Mouse (Mus musculus) left cerebral cortex, adult 2 months (tissue): ENCODE results near the gene Gm45837. TPM values are rescaled to one million over a fixed set of nuclear protein-coding genes. Genes with fewer than 3 reads are reported as not detected.

ENCODE experiments used
- DNase-seq, 2 experiments: peaks; one replicate each; pipeline ENCODE4 v3.0.0; 2021 to 2022; ENCODE audit warnings: low spot score in 2 of 2, mixed read lengths in 1 of 2; ENCODE audit errors: extremely low spot score in 1 of 2
- H3K27ac ChIP-seq: fragments of 200-600 bp; 2 replicates; pipeline ENCODE4 v1.8.1; 2022
- H3K4me3 ChIP-seq: fragments of 200-600 bp; 2 replicates; pipeline ENCODE4 v1.8.1; 2022
- CTCF ChIP-seq: fragments of 200-600 bp; IDR thresholded peaks from 2 replicates; pipeline ENCODE4 v1.8.1; 2022; ENCODE audit warnings: antibody characterized with exemption, mild to moderate bottlenecking, moderate library complexity
- intact Hi-C: fragments of 180-260 bp; cut with DNase I; formaldehyde crosslinking; loops from one replicate; pipeline ENCODE4 v1.15.1; 2025
- long read RNA-seq, 2 experiments: library from polyadenylated mRNA; stranded (forward); transcript quantifications; one replicate each; pipeline ENCODE4 v2.0.0; 2021; ENCODE audit warnings: borderline mapping rate in 2 of 2
- total RNA-seq, 2 experiments: library from RNA; stranded (reverse); gene quantifications; 2 replicates each; pipeline ENCODE4 v1.2.3; 2021

The Gm45837 gene
- 1 to 10 TPM; 1.6 to 3.4 TPM for total RNA-seq
- long read RNA-seq, experiment 1, partial matches to known transcripts, result 282 of 318 reads
- long read RNA-seq, experiment 1, other reads (novel, unspliced or antisense), result 36 of 318 reads
- long read RNA-seq, experiment 2, partial matches to known transcripts, result 91 of 107 reads
- long read RNA-seq, experiment 2, other reads (novel, unspliced or antisense), result 16 of 107 reads

DNA sequence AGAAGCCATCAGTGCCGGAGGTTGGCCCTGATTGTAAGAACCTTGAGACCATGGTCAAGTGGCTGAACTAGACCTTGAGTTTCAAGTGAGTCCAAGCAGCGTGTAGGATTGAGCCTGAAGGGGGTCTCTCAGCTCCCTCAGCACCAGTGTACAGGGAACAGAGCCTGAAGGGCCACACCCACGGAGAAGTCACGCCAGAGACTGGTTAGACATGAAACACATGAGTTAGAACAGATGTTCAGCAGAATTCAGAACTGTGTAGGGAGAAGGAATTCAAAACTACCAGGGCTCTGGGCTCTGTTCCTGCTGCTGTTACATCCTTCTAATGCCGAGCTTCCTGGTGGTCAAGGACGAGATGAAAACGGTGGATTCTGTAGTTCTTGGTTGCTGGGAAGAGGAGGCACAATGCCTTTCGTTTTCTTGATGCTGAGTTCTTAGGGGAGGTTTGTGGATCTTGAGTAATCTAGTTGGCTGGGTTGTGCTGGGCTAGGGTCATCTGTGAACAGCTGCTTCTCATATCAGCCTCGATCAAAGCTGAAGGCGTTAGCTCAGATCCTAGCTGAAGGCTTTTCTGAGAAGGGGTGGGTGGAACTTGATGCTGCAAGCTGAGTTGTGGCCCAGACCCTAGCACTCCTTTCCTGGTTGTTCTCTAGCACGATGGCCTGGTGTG is at the start of gene Gm45837:
TSS of gene Gm45837 (plus strand) at position 620 of the 670 bp plus-strand sequence.
- intact Hi-C loops, result no loop called here
- TF ChIP-seq CTCF, result no peak
- no peak for DNase-seq
- no peak within 1 kb of the TSS for H3K4me3 ChIP-seq
- no peak within 1 kb of the TSS for H3K27ac ChIP-seq

DNA sequence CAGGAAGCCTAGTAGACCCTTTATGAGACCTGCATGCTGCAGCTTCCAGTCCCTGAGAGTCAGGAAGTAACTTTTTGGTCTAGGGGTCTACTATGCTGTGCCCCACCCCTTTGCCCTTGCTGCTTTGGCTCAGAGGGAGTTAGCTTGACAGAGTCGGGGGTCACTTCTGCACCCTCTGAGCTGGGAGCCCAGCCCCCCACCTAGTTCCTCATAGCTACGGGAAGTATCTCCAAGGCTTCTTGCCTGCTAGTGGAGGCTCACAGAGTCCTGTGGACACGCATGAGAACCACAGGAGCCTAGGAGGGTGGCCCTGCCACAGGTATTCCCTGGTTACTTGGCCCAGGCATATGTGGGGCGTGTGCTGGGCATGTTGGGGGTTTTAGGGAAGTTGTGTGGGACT is 49.7 kb upstream of the Gm45837 start:
- TF ChIP-seq CTCF, result no peak
- no peak overlapping the region for H3K4me3 ChIP-seq
- H3K27ac ChIP-seq, result no peak overlapping the region
- intact Hi-C loops, result no loop called here
- no peak for DNase-seq

DNA sequence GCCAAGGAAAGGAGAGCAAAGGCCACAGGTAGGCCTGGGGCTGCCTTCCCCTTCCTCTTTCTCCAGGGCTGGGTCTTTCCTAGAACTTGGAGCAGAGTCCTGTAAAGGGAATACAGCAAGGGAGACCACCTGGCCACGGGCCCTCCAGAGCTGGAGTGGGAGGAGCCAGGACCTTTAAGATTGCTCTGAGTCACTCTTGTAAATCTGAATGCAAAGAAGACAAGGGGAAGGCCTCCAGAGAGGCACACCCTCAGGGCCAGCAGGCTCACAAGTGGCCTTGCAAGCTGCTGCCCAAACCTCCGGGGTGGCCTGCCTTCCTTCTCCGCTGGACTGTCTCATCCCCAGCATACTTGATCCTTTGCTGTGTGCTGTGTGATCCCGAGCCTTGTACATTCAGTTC is 48.9 kb upstream of the Gm45837 start:
- TF ChIP-seq CTCF, result no peak
- Histone ChIP-seq H3K27ac (no peak overlapping the region), H3K4me3 (no peak overlapping the region)
- intact Hi-C loops, result no loop called here
- no peak for DNase-seq

DNA sequence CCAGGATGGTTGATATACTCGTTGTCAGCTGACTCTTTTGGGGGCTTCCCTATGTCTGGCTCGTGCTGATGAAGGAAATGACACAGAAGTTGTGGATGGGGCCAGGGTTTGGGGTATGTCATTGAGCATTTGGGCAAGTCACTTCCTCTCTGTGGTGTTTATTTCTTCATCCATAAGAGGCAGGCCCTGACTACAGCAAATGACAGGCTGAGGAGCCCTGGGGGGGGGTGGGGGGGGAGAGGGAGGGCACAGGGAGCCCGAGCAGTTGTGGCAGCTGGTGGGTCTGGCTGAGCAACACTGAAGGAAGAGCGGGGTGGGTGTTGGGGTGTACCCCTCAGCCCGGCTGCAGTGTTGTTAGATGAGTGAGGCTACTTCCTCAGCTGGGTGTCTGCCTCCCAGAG is 47.9 kb upstream of the Gm45837 start:
- no peak for TF ChIP-seq CTCF
- Histone ChIP-seq H3K27ac (no peak overlapping the region), H3K4me3 (no peak overlapping the region)
- intact Hi-C loops, result no loop called here
- no peak for DNase-seq

DNA sequence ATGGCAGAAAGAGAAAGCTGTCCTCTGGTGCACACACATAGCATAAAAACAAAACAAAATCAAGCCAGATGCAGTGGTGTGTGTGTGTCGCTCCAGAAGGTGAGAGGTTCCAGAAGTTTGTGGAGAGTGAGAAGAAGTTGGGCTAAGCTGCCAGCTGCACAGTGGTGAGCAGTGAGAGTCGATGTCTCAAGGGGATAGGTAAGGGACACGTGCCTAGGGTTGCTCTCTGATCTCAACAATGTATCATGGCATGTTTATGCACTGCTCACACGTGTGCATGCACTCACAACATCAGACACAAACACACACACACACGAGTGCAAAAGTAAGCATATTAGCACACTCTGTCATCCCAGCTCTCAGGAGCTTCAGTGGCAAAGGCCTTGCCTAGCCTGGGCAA is 46.8 kb upstream of the Gm45837 start:
- DNase-seq, result no peak

DNA sequence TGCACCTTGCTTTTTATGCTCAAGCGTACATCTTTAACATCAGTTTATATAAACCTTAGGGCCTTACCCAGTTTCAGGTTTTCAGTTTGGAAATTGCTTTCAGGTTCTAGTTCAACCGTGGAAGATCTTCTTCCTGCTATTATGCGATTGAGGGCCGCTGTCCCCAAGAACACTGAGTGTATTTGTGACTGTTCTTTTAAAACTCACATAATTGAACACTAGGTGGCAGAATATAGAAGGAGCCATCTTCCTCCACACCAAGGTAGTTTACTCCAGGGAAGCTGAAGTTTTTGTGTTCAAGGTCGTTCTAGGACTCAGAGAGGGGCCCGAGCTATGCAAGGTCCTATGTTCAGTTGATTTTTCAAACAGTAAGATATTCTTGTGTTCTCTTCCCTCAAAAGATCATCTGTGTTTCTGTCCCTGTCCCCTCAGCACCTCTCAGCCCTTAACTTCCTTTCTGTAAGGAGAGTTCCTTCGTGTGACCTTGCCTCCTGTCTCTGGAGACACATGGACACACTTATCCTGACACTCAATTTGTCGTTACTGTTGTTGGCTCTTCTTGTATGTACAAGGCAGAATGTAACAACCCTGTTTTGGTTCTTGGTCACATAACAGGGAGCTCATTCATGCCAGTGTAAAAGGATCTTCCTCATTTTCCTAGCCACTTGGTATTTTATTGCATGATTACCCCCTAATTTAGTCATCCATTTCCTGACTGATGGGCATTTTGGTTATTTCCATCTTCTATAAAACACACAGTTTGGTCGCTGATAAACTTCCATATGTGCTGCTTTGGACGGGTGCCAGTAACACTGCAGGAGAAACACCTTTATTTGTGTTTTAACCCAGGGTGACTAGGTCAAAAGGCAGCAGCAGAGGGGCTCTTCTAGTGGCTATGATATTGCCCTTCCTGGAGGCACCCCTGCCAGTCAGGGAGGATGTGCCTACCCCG is 42.5 kb upstream of the Gm45837 start:
- intact Hi-C loops, result no loop called here

More for the DNA sequence above, 46.8 kb upstream of the Gm45837 start:
- no peak for TF ChIP-seq CTCF
- Histone ChIP-seq H3K4me3 (no peak overlapping the region), H3K27ac (no peak overlapping the region)
- intact Hi-C loops, result no loop called here

DNA sequence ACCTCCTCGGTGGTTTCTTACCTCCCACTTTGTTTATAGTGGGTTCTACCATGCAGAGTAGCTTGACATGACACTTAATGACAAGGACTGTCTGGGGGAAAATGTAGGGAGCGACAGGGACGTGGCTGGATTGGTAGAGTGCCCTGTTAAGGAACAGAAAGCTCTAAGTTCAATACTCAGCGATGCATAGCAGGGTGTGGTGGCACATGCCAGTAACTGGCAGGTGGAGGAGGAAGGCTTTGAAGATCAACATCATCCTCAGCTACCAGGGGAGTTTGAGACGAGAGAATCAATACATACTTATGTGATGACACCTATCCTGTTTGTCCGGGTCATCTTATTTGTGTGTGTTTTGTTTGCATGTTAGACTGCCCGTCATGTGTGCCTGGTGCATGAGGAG is 41.0 kb upstream of the Gm45837 start:
- no peak for DNase-seq
- H3K27ac ChIP-seq, result no peak overlapping the region
- H3K4me3 ChIP-seq, result no peak overlapping the region
- TF ChIP-seq CTCF, result no peak
- intact Hi-C loops, result loop anchor here (10.0 kb wide), 1 partner anchor 465 kb away; no protein-coding TSS in a partner anchor

More for the DNA sequence above, 42.5 kb upstream of the Gm45837 start:
- no peak for DNase-seq
- H3K27ac ChIP-seq, result no peak overlapping the region
- TF ChIP-seq CTCF, result peak; percentile 51
- no peak overlapping the region for H3K4me3 ChIP-seq

DNA sequence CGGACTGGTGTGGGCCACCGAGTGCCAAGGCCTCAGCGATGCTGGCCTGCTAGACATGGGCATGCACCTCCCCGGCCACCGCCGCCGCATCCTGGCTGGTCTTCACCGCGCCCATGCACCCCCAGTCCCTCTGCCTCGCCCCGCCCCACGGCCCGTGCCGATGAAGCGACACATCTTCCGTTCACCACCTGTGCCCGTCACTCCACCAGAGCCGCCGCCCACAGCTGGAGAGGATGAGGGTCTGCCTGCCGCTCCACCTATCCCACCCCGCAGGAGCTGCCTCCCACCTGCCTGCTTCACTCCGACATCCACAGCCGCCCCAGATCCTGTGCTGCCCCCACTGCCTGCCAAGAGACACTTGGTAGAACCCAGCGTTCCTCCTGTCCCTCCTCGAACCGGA is 37.6 kb upstream of the Gm45837 start:
- intact Hi-C loops, result loop anchor here (10.0 kb wide), 1 partner anchor 468 kb away; no protein-coding TSS in a partner anchor
- no peak for TF ChIP-seq CTCF
- Histone ChIP-seq H3K27ac (no peak overlapping the region), H3K4me3 (no peak overlapping the region)
- DNase-seq, result no peak

DNA sequence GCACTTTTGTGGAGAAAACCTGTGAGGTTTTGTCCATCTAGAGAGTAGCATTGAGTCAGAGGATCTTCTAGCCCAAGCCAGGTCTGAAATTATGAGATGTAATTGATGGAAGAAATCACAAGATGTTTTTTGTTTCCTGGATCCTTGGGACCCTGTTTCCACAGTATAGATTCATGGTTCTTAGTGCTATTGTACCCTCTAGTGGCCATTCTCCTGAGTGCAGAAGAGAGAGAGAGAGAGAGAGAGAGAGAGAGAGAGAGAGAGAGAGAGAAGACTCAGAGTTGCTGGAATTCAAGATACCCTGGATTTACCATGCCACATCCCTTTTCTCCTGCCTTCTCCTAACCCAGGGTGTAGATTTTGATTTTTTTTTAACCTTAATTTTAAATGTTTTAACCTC is 36.5 kb upstream of the Gm45837 start:
- intact Hi-C loops, result loop anchor here (1.0 to 10.0 kb wide), 3 partner anchors 64 to 469 kb away; no protein-coding TSS in a partner anchor
- no peak overlapping the region for H3K27ac ChIP-seq
- peak in 1 of 2 experiments; percentile 44 for DNase-seq
- H3K4me3 ChIP-seq, result no peak overlapping the region
- TF ChIP-seq CTCF, result peak; percentile 69

DNA sequence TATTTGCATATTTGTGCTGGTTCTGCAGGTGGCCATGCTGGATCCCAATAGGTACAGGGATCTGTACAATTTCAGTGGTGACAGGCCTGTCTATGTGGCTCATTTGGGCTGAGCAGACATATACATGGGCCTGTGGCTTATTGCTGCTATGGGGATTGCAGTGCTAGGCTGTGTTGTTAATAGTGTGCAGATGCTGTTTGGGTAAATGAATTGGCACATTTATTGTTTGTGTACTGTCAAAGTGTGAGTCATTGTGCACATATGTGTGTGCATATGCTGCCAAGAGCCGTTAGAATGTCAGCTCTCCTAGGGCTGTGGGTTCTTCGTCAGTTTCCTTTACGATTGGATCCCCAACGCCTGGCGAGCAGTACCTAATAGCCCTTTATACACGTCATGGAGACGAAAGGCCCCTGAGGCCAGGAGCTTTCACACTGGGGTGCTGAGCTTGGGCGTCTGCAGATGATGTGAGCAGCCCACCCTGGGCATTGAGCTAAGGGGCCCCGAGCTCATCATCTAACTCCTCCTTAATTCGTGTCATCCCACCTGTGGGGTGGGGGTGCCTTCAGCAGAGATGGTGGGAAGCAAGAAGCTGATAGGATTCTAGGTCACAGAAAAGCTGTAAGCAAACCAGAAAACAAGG is 33.9 kb upstream of the Gm45837 start:
- intact Hi-C loops, result loop anchor here (10.0 kb wide), 1 partner anchor 472 kb away; no protein-coding TSS in a partner anchor
- no peak for DNase-seq
- TF ChIP-seq CTCF, result no peak

DNA sequence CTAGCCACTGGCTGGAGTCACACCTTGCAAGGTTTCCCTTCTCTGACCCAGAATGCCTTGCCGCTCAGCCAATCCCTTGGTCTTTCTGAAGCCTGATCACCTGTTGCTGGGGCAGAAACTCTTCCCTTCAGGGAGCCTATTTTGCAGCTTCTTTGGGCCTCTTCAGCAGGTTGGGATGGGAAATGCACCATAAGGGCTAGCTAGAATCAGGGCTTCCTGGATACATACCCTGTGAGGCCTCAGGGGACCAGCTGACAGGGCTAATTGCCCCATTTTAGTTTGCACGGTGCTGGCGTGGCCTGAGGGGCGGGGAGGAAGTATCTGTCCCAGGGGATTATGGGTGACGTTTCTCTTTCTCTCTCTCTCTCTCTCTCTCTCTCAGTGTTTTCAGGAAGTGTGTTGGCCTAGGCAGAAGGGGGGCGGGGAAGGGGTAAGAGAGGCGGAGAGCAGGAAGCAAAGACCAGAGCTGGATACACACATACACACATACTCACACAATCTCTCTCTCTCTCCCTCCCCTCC is 32.9 kb upstream of the Gm45837 start:
- intact Hi-C loops, result loop anchor here (10.0 kb wide), 1 partner anchor 473 kb away; no protein-coding TSS in a partner anchor
- DNase-seq, result no peak
- TF ChIP-seq CTCF, result no peak

More for the DNA sequence above, 33.9 kb upstream of the Gm45837 start:
- no peak overlapping the region for H3K4me3 ChIP-seq
- H3K27ac ChIP-seq, result no peak overlapping the region

More for the DNA sequence above, 32.9 kb upstream of the Gm45837 start:
- no peak overlapping the region for H3K4me3 ChIP-seq
- H3K27ac ChIP-seq, result no peak overlapping the region; the same call in 1 of the 2 replicates
